Mouse (Mus musculus): Measurements from ENCODE around the gene Ascl5.

DNA sequence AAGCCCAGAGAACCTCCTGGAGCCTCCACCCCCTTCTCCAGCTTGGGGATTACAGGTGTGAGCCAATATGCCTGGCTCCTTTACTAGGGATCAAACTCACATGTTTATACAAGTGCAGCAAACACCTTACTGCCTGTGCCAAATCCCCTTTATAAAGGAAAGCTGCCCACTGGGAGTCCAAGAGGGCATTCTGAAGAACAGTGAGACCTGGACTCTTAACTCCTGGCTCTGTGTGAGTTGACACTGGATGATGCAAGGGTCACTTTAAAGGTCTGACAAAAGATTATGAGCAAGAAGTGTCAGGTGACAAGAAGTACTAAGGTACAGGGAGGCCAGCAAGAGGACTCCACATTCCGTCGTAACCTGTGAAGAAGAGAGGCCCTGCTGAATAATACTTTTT, 49.2 kb upstream of the Ascl5 start:
- TF ChIP-seq CTCF (IDR thresholded peaks at IDR 0.05; ENCODE audit: control insufficient read depth, insufficient read depth, insufficient replicate concordance, low read depth, low read length), result no peak
- TF ChIP-seq POLR2A (IDR thresholded peaks at IDR 0.05; ENCODE audit: control insufficient read depth, low read depth, low read length), result no peak
